Mouse (Mus musculus): ENCODE measurements around the gene Pglyrp2. TPM values are rescaled to one million over a fixed set of nuclear protein-coding genes. Genes with fewer than 3 reads are reported as not detected.
A peak's percentile ranks its signal among the peaks of the same experiment; 100 is the strongest.

Gene Pglyrp2
- polyA plus RNA-seq, 1 experiment from 2014 or later: not detected

GRCm38 (mm10) chr17:32402011-32402778 is 21.8 kb downstream of the Pglyrp2 start:
- ATAC-seq (ENCODE audit: low FRiP score, low read depth): no peak
- 86% methylated on average over 9 of the region's 9 CpGs for WGBS

DNA sequence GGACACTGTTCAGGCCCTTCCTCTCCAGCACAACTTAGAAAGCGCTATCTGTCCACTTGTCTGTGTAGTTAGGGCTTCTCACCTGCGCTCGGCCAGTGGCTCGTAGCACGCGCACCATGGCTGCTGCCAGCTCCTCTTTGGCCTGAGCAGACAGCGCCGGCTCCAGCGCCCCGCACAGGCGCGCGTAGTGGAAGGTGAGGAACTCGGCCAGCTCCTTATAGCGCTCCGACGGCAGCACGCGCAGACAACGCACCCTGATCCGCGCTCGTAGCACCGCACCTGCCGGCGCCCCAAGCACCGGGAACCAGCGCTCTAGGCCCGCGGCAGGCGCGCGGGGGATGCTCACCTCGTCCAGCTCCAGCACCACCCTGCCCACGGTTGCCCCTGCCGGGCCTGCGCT is 27.7 kb downstream of the Pglyrp2 start:
- Histone ChIP-seq H3K4me1 (peaks cover 7% of the 10 kb centered on the region), H3K36me3 (no peaks in the 10 kb centered on the region), H3K4me2 (replicated peaks) (no peak overlapping the region; the same call in 1 of the 2 replicates), H3K4me3 (peak overlapping the region; percentile 20), H3K9me3 (no peaks in the 10 kb centered on the region), H3K9ac (replicated peaks) (no peak overlapping the region), H3K27ac (replicated peaks) (no peak overlapping the region), H3K27me3 (peaks cover 84% of the 10 kb centered on the region)
- ATAC-seq (ENCODE audit: low FRiP score, low read depth): no peak
- 10% methylated on average over 37 of the region's 37 CpGs for WGBS

More at GRCm38 (mm10) chr17:32402011-32402778, 21.8 kb downstream of the Pglyrp2 start:
- Histone ChIP-seq H3K4me1 (no peaks in the 10 kb centered on the region), H3K9me3 (no peaks in the 10 kb centered on the region), H3K9ac (replicated peaks) (no peak overlapping the region), H3K4me3 (no peak overlapping the region), H3K36me3 (no peaks in the 10 kb centered on the region), H3K27me3 (peaks cover 25% of the 10 kb centered on the region), H3K27ac (replicated peaks) (no peak overlapping the region), H3K4me2 (replicated peaks) (no peak overlapping the region)

GRCm38 (mm10) chr17:32393944-32394343 is 30.0 kb downstream of the Pglyrp2 start:
- Histone ChIP-seq H3K36me3 (no peaks in the 10 kb centered on the region), H3K27me3 (peaks cover 82% of the 10 kb centered on the region), H3K27ac (replicated peaks) (no peak overlapping the region), H3K9ac (replicated peaks) (no peak overlapping the region), H3K9me3 (no peaks in the 10 kb centered on the region), H3K4me2 (replicated peaks) (no peak overlapping the region), H3K4me1 (peaks cover 7% of the 10 kb centered on the region), H3K4me3 (no peak overlapping the region)
- 90% methylated on average over 10 of the region's 10 CpGs for whole genome bisulfite sequencing
- ATAC-seq (ENCODE audit: low FRiP score, low read depth): no peak

DNA sequence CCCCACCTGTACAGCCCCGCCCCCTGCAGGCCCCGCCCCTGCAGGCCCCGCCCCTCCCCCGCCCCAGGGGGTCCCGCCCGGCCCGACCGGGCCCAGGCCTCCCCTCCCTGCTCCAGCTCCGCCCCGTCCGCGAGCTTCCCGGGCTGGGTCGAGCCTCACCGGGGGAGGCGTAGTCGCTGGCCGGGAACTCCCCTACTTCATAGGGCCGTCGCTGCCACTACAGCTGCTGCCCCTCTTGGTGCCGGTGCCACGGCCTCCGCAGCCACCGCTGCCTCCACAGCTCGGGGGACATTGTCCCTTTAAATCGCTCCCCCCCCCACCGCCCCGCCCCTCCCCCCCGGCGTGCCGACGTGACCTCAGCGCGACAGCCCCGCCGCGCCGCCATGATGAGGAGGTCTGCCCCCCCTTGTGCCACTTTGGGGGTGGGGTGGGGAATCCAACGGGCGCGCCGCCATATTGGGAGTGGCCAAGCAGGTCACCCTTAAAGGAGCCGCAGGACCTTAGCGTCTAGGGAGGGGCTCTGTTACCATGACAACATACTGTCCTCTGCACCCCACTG is 34.8 kb downstream of the Pglyrp2 start, which contains the start of gene Wiz:
Gene Wiz, minus strand, starts transcription at position 339 of the 559 bp plus-strand sequence.
- peak within 1 kb of the TSS; percentile 92 for H3K4me2 ChIP-seq (replicated peaks)
- ATAC-seq (ENCODE audit: low FRiP score, low read depth): peak; percentile 87
- peaks cover 13% of the 10 kb centered on the region for H3K36me3 ChIP-seq
- H3K27me3 ChIP-seq: peaks cover 35% of the 10 kb centered on the region
- peak within 1 kb of the TSS; percentile 74 for H3K9ac ChIP-seq (replicated peaks)
- WGBS: under 1% methylated on average over 17 of the region's 44 CpGs
- peak within 1 kb of the TSS; percentile 73 for H3K4me3 ChIP-seq
- H3K27ac ChIP-seq (replicated peaks): peak within 1 kb of the TSS; percentile 72
- H3K4me1 ChIP-seq: peaks cover 8% of the 10 kb centered on the region
- H3K9me3 ChIP-seq: no peaks in the 10 kb centered on the region

DNA sequence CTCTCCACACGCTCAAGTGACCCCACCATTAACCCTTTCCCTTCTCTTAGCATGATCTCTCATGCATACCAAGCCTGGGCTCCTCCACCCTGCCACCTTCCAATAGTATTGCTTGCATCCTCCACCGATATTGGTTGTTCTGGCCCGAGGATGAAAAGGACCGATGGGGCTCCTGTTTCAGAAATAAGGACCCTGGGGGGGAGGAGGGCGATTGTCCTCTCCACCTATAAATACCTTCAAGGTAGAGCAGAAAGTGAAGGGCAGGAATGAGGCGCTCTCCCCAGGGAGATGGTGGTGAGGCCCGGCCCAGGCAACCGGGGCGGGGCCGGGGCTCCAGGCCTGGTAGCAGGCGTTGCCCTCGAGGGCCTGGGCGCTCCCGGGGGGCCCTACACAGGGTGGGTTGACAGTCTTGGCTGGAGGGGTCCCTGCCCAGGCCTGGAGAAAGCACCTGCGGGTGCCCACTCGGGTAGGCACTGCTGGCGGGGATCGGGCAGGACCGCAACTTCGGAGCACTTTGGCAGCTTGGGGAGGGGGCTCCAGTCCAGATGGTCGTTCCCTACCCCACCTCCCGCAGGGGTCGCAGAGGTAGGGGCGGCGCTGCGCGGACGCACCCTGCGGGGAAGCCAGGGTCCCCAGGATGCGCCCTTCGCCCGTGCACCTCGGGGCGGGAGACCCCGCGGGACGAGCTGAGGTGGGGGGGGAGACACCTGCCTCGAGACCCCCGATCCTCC is 35.4 kb downstream of the Pglyrp2 start:
- Histone ChIP-seq H3K27ac (replicated peaks) (peak overlapping the region; percentile 72), H3K4me2 (replicated peaks) (peak overlapping the region; percentile 92), H3K4me1 (peaks cover 8% of the 10 kb centered on the region), H3K27me3 (peaks cover 28% of the 10 kb centered on the region), H3K9me3 (no peaks in the 10 kb centered on the region), H3K4me3 (peak overlapping the region; percentile 73), H3K36me3 (peaks cover 20% of the 10 kb centered on the region), H3K9ac (replicated peaks) (peak overlapping the region; percentile 74)
- WGBS: under 1% methylated on average over 28 of the region's 39 CpGs
- ATAC-seq (ENCODE audit: low FRiP score, low read depth): peak; percentile 62

- Histone ChIP-seq H3K36me3 (peaks cover 25% of the 10 kb centered on the region), H3K4me3 (peak overlapping the region; percentile 73), H3K4me1 (peaks cover 8% of the 10 kb centered on the region), H3K27me3 (peaks cover 23% of the 10 kb centered on the region), H3K9me3 (no peaks in the 10 kb centered on the region), H3K9ac (replicated peaks) (peak overlapping the region; percentile 74; the same call in 1 of the 2 replicates), H3K27ac (replicated peaks) (peak overlapping the region; percentile 72; the same call in 1 of the 2 replicates), H3K4me2 (replicated peaks) (peak overlapping the region; percentile 92)
- no peak for ATAC-seq (ENCODE audit: low FRiP score, low read depth)
- 39% methylated on average over 7 of the region's 7 CpGs for WGBS
Measured at GRCm38 (mm10) chr17:32387986-32388369, 36.0 kb downstream of the Pglyrp2 start.

- no peak for ATAC-seq (ENCODE audit: low FRiP score, low read depth)
- Histone ChIP-seq H3K4me3 (no peak overlapping the region), H3K4me2 (replicated peaks) (no peak overlapping the region), H3K4me1 (peaks cover 8% of the 10 kb centered on the region), H3K36me3 (peaks cover 26% of the 10 kb centered on the region), H3K9me3 (no peaks in the 10 kb centered on the region), H3K9ac (replicated peaks) (no peak overlapping the region), H3K27me3 (peaks cover 11% of the 10 kb centered on the region), H3K27ac (replicated peaks) (no peak overlapping the region)
- WGBS: 71% methylated on average over 9 of the region's 9 CpGs
Measured at GRCm38 (mm10) chr17:32386659-32387432, 37.1 kb downstream of the Pglyrp2 start.

- WGBS: 93% methylated on average over 5 of the region's 5 CpGs
- Histone ChIP-seq H3K36me3 (peaks cover 32% of the 10 kb centered on the region), H3K27me3 (no peaks in the 10 kb centered on the region)
Measured at GRCm38 (mm10) chr17:32383661-32384060, 40.3 kb downstream of the Pglyrp2 start.

DNA sequence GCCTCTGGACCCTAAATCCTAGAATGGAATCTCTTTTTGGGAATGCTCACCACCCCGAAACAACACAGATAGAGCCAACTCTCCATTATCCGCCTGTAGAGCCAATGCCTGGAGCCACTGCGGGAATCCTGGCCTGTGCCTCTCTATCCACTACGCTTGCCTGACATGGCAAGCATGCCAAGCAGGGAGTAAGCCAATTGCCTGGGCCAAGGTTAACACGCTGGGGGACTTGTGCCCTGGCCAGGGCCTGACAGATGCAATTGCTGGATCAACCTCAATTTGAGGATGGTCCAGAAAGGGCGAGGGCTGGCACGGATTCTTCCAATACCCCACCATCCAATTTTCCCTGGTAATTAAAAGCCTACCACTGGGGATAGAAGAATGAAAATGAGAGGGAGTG is 41.4 kb downstream of the Pglyrp2 start:
- Histone ChIP-seq H3K9me3 (no peaks in the 10 kb centered on the region), H3K9ac (replicated peaks) (no peak overlapping the region), H3K36me3 (peaks cover 39% of the 10 kb centered on the region), H3K4me2 (replicated peaks) (no peak overlapping the region), H3K27me3 (no peaks in the 10 kb centered on the region), H3K27ac (replicated peaks) (no peak overlapping the region), H3K4me3 (no peak overlapping the region), H3K4me1 (no peaks in the 10 kb centered on the region)
- 89% methylated on average over 7 of the region's 7 CpGs for WGBS
- ATAC-seq (ENCODE audit: low FRiP score, low read depth): no peak

More at GRCm38 (mm10) chr17:32383661-32384060, 40.3 kb downstream of the Pglyrp2 start:
- H3K4me1 ChIP-seq: peaks cover 8% of the 10 kb centered on the region
- H3K9ac ChIP-seq (replicated peaks): no peak overlapping the region
- ATAC-seq (ENCODE audit: low FRiP score, low read depth): no peak
- H3K9me3 ChIP-seq: no peaks in the 10 kb centered on the region
- no peak overlapping the region for H3K27ac ChIP-seq (replicated peaks)
- H3K4me2 ChIP-seq (replicated peaks): no peak overlapping the region
- no peak overlapping the region for H3K4me3 ChIP-seq

- no peak overlapping the region for H3K27ac ChIP-seq (replicated peaks)
- H3K4me2 ChIP-seq (replicated peaks): no peak overlapping the region
- H3K4me3 ChIP-seq: no peak overlapping the region
- H3K36me3 ChIP-seq: peaks cover 34% of the 10 kb centered on the region
- no peak for ATAC-seq (ENCODE audit: low FRiP score, low read depth)
- H3K4me1 ChIP-seq: no peaks in the 10 kb centered on the region; the same call in 1 of the 2 replicates
- no peaks in the 10 kb centered on the region for H3K9me3 ChIP-seq
- no peaks in the 10 kb centered on the region for H3K27me3 ChIP-seq
- no peak overlapping the region for H3K9ac ChIP-seq (replicated peaks)
- 82% methylated on average over 2 of the region's 2 CpGs for WGBS
Measured at GRCm38 (mm10) chr17:32378786-32379185, 45.2 kb downstream of the Pglyrp2 start.

DNA sequence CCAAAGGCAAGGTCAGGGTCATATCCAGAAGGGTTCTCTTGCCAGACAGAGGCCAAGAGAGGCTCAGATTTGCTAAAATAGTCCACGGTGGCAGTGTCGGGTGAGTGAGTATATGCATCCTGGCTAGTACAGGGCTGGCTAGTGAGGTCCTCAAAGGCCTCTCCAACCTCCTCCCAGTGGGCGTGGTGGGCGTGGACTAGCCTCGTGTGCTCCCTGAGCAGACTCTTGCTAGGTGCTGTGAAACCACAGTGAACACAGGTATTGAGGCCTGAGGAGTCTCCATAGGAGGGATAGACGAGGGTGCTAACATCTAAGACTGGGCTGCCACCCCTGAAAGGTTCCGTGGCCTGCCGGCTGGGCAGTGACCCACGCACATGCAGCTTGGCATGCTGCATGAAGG is 46.8 kb downstream of the Pglyrp2 start:
- no peak for ATAC-seq (ENCODE audit: low FRiP score, low read depth)
- Histone ChIP-seq H3K4me2 (replicated peaks) (no peak overlapping the region), H3K36me3 (peaks cover 26% of the 10 kb centered on the region), H3K9ac (replicated peaks) (no peak overlapping the region), H3K27me3 (no peaks in the 10 kb centered on the region), H3K9me3 (no peaks in the 10 kb centered on the region), H3K27ac (replicated peaks) (no peak overlapping the region), H3K4me3 (no peak overlapping the region), H3K4me1 (no peaks in the 10 kb centered on the region; the same call in 1 of the 2 replicates)
- 81% methylated on average over 9 of the region's 9 CpGs for WGBS
